Mouse (Mus musculus) hematopoietic stem cell, adult 5-6 weeks (primary cell): ENCODE measurements around the gene Cd72. TPM values are rescaled to one million over a fixed set of nuclear protein-coding genes. Genes with fewer than 3 reads are reported as not detected.

Experiments
- total RNA-seq: library from RNA; stranded (forward); fragments of 172-1452, 232-1000 nt; gene quantifications from 2 replicates; pipeline ENCODE4 v1.2.3, GENCODE M21; 2017

Gene Cd72
- total RNA-seq, 1 experiment from 2014 or later, result 153 TPM

Other genes with a start within 250 kb of the Cd72 start
- 0.79 and 3.6 TPM in 2 replicates for gene Atp8b5, start 187.5 kb downstream of the Cd72 start, total RNA-seq
- 2.8 and 4.8 TPM in 2 replicates for gene Rusc2, start 72.6 kb downstream of the Cd72 start, total RNA-seq
- gene Fam166b, start 25.5 kb downstream of the Cd72 start, total RNA-seq, result not detected in 2 replicates
- gene Tesk1, start 12.7 kb downstream of the Cd72 start, total RNA-seq, result 12.0 and 17.6 TPM in 2 replicates
- not detected in 2 replicates for gene Sit1, start 29.1 kb upstream of the Cd72 start, total RNA-seq
- gene Ccdc107, start 38.3 kb upstream of the Cd72 start, total RNA-seq, result 45.7 and 55.6 TPM in 2 replicates
- 66.5 and 76.9 TPM in 2 replicates for gene Arhgef39, start 45.1 kb upstream of the Cd72 start, total RNA-seq
- gene Car9, start 52.3 kb upstream of the Cd72 start, total RNA-seq, result 2.4 and 10.6 TPM in 2 replicates
- 18.6 and 28.2 TPM in 2 replicates for gene Tpm2, start 69.1 kb upstream of the Cd72 start, total RNA-seq
- gene Creb3, start 107.7 kb upstream of the Cd72 start, total RNA-seq, result 76.7 and 97.5 TPM in 2 replicates
- 306 and 337 TPM in 2 replicates for gene Tln1, start 108.1 kb upstream of the Cd72 start, total RNA-seq
- gene Rgp1, start 124.1 kb upstream of the Cd72 start, total RNA-seq, result 13.6 and 41.0 TPM in 2 replicates
- gene Gba2, start 124.2 kb upstream of the Cd72 start, total RNA-seq, result 11.9 and 19.9 TPM in 2 replicates
- 0.40 TPM in 1 of 2 replicates, not detected in the other for gene Msmp, start 129.9 kb upstream of the Cd72 start, total RNA-seq
- gene Npr2, start 177.3 kb upstream of the Cd72 start, total RNA-seq, result 4.2 and 7.2 TPM in 2 replicates
- gene Spag8, start 199.0 kb upstream of the Cd72 start, total RNA-seq, result not detected in 2 replicates
- gene Hint2, start 201.8 kb upstream of the Cd72 start, total RNA-seq, result 61.0 and 88.4 TPM in 2 replicates
- 1.3 and 1.8 TPM in 2 replicates for gene Tmem8b, start 214.3 kb upstream of the Cd72 start, total RNA-seq
- 0.44 and 0.50 TPM in 2 replicates for gene Fam221b, start 214.5 kb upstream of the Cd72 start, total RNA-seq
- not detected in 2 replicates for gene Olfr70, start 246.2 kb upstream of the Cd72 start, total RNA-seq